Mouse (Mus musculus): Measurements from ENCODE around the gene Chrnb2. TPM values are rescaled to one million over a fixed set of nuclear protein-coding genes. Genes with fewer than 3 reads are reported as not detected.

Gene Chrnb2
- polyA plus RNA-seq, 1 experiment from 2014 or later = 12.0 TPM

DNA sequence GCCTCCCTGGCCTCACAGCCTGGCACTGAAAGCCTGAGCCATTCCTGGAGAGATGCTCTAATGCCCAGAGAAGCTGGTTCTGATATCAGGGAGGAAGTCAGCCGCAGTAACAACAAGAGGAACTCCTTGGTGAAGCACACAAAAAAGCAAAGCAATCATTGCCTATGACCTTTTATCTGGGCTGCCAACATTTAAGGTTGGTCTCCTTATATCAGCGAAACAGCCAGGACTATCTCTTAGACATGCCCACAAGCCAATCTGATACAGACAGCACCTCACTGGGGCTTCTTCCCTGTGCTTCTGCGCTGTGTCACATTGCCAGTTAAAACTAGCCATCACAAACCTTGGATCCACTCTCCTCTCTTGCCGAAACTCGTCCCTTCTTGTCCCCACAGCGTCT is 25.9 kb downstream of the Chrnb2 start:
- Histone ChIP-seq H3K4me2 (replicated peaks; ENCODE audit: low read depth, low read length) (no peak overlapping the region), H3K9me3 (ENCODE audit: control insufficient read depth, low read length) (no peaks in the 10 kb centered on the region), H3K4me1 (replicated peaks; ENCODE audit: control insufficient read depth, insufficient read depth, low read length) (no peaks in the 10 kb centered on the region), H3K4me3 (ENCODE audit: low read depth, low read length) (no peak overlapping the region), H3K36me3 (ENCODE audit: control insufficient read depth, insufficient read depth, low read length) (peaks cover 8% of the 10 kb centered on the region; the same call in 1 of the 2 replicates), H3K9ac (ENCODE audit: low read depth, low read length) (no peak overlapping the region), H3K27ac (ENCODE audit: low read depth, low read length) (no peak overlapping the region), H3K27me3 (ENCODE audit: control insufficient read depth, insufficient read depth, low read length) (no peaks in the 10 kb centered on the region)
- no peak for ATAC-seq (ENCODE audit: low FRiP score)
- no peak for DNase-seq (ENCODE audit: low spot score)
- WGBS = 95% methylated on average over 6 of the region's 6 CpGs

GRCm38 (mm10) chr3:89732091-89732490 is 32.3 kb downstream of the Chrnb2 start:
- Histone ChIP-seq H3K27ac (ENCODE audit: low read depth, low read length) (no peak overlapping the region), H3K9me3 (ENCODE audit: control insufficient read depth, low read length) (no peaks in the 10 kb centered on the region), H3K4me2 (replicated peaks; ENCODE audit: low read depth, low read length) (no peak overlapping the region), H3K27me3 (ENCODE audit: control insufficient read depth, insufficient read depth, low read length) (no peaks in the 10 kb centered on the region), H3K36me3 (ENCODE audit: control insufficient read depth, insufficient read depth, low read length) (no peaks in the 10 kb centered on the region), H3K4me3 (ENCODE audit: low read depth, low read length) (no peak overlapping the region), H3K4me1 (replicated peaks; ENCODE audit: control insufficient read depth, insufficient read depth, low read length) (no peaks in the 10 kb centered on the region), H3K9ac (ENCODE audit: low read depth, low read length) (no peak overlapping the region)
- DNase-seq (ENCODE audit: low spot score) (no peak), ATAC-seq (ENCODE audit: low FRiP score) (no peak)
- 89% methylated on average over 4 of the region's 4 CpGs for WGBS

DNA sequence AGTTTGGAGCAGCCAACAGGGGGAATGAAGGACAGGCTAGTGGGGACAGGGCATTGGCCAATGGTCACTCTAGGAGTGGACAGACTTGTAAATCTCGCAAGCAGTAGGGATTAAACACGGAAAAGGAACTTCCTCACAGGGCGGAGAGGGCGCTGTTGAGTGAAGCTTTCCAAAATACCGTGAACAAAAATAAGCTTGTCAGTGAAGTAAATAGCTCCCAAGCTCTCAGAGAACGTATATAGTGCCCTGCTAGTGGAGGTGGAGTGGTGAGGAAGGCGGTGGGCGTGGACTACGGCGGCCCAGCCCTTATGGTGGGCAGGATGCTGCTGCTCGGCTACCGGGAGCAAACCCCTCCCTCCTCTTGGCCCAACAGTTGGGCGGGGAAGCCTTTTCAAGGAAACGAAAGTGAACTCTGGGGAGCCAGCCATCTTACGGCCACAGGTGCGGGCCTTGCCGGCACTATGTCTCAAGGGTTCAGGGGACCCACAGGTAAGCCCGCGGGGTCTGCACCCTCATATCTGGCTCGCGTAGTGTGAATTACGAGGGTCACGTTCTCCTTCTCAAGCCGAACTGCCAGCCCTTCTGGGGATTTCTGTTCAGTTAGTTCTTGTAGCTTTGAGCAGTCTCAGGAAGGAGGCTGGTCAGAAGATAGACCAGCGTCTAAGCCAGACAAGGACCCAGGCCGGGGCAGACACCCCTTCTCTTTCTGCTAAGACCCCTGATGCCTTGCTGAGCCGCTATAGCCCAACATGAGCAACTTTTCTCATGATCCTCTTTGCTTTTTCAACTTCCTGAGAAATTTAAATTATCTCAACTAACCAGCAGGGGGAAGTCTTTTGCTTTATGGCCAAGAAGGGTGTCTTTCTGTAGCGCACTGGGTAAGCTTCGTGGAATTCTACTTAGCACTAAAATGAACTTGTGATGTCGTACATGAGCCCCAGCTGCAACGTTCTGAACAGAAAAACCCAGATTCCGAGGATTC is 33.8 kb downstream of the Chrnb2 start:
- Histone ChIP-seq H3K4me2 (replicated peaks; ENCODE audit: low read depth, low read length) (peak overlapping the region; percentile 63), H3K27ac (ENCODE audit: low read depth, low read length) (0 out of 2 replicates have a peak overlapping the region, but pooled peaks have one; percentile 14)
- ATAC-seq (ENCODE audit: low FRiP score) = peak; percentile 76

GRCm38 (mm10) chr3:89728848-89729247 is 35.6 kb downstream of the Chrnb2 start:
- DNase-seq (ENCODE audit: low spot score) = no peak
- Histone ChIP-seq H3K9ac (ENCODE audit: low read depth, low read length) (no peak overlapping the region), H3K4me2 (replicated peaks; ENCODE audit: low read depth, low read length) (no peak overlapping the region), H3K4me3 (ENCODE audit: low read depth, low read length) (no peak overlapping the region), H3K9me3 (ENCODE audit: control insufficient read depth, low read length) (no peaks in the 10 kb centered on the region), H3K27me3 (ENCODE audit: control insufficient read depth, insufficient read depth, low read length) (no peaks in the 10 kb centered on the region), H3K27ac (ENCODE audit: low read depth, low read length) (no peak overlapping the region), H3K36me3 (ENCODE audit: control insufficient read depth, insufficient read depth, low read length) (no peaks in the 10 kb centered on the region), H3K4me1 (replicated peaks; ENCODE audit: control insufficient read depth, insufficient read depth, low read length) (no peaks in the 10 kb centered on the region)
- WGBS = 86% methylated on average over 2 of the region's 2 CpGs
- no peak for ATAC-seq (ENCODE audit: low FRiP score)

More for the DNA sequence above, 33.8 kb downstream of the Chrnb2 start:
- H3K27me3 ChIP-seq (ENCODE audit: control insufficient read depth, insufficient read depth, low read length) = no peaks in the 10 kb centered on the region
- no peaks in the 10 kb centered on the region for H3K4me1 ChIP-seq (replicated peaks; ENCODE audit: control insufficient read depth, insufficient read depth, low read length)
- H3K9me3 ChIP-seq (ENCODE audit: control insufficient read depth, low read length) = no peaks in the 10 kb centered on the region
- peak; percentile 66 for DNase-seq (ENCODE audit: low spot score)
- 4% methylated on average over 32 of the region's 32 CpGs for WGBS
- no peaks in the 10 kb centered on the region for H3K36me3 ChIP-seq (ENCODE audit: control insufficient read depth, insufficient read depth, low read length)
- H3K4me3 ChIP-seq (ENCODE audit: low read depth, low read length) = peak overlapping the region; percentile 35
- peak overlapping the region; percentile 38 for H3K9ac ChIP-seq (ENCODE audit: low read depth, low read length)

DNA sequence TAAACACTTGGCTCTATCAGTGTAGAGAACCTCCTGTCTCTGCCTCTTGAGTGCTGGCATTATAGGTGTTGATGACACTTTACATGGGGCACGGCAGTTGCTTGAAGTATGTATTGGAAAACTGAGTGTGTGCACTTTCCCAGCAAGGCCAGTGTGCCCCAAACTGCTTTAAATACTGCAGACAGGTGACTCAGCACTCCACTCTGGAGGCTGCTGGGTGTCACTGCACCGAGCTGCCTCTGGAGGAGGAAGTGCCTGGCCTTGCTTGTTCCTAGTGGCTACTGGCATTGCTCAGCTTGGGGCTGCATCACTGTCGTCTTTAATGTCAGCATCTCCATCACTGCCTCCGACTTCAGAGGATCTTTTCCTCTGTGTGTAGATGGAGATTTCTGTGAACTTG is 37.4 kb downstream of the Chrnb2 start:
- Histone ChIP-seq H3K9ac (ENCODE audit: low read depth, low read length) (no peak overlapping the region), H3K4me2 (replicated peaks; ENCODE audit: low read depth, low read length) (no peak overlapping the region), H3K9me3 (ENCODE audit: control insufficient read depth, low read length) (no peaks in the 10 kb centered on the region), H3K27me3 (ENCODE audit: control insufficient read depth, insufficient read depth, low read length) (no peaks in the 10 kb centered on the region), H3K4me3 (ENCODE audit: low read depth, low read length) (no peak overlapping the region), H3K36me3 (ENCODE audit: control insufficient read depth, insufficient read depth, low read length) (no peaks in the 10 kb centered on the region), H3K4me1 (replicated peaks; ENCODE audit: control insufficient read depth, insufficient read depth, low read length) (no peaks in the 10 kb centered on the region), H3K27ac (ENCODE audit: low read depth, low read length) (no peak overlapping the region)
- ATAC-seq (ENCODE audit: low FRiP score) (no peak), DNase-seq (ENCODE audit: low spot score) (peak; percentile 29)
- 22% methylated on average over 4 of the region's 4 CpGs for WGBS

DNA sequence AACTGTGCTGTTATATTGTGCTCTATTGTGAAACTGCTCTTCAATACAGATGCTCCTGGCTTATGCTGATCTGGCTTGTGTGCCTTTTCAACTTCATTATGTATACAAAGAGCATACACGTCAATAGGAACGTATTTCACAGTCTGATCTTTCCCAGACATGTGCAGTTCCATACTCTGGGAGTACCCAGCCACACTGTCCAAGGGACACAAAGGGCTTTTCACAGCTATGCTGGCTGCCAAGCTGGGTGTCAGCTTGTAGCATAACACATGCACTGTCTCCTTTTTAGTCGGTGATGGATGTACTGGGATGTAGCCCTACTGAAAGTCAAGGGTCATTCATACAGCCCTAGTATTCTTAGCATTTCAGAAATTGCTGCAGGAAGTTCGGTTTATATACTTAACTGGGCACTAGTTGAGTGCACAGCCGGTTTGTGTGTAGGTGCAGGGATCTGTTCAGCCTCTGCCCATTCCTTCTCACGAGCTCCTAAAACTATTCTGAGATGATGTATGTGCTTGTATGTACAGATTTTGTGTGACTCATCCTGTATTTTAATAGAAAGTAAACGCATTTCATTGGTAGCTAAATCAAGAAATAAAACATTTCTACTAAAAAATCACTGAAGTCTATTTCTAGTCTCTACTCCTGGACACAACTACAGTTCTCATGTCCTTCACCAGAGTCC is 40.9 kb downstream of the Chrnb2 start:
- H3K27me3 ChIP-seq (ENCODE audit: control insufficient read depth, insufficient read depth, low read length) = no peaks in the 10 kb centered on the region
- H3K4me2 ChIP-seq (replicated peaks; ENCODE audit: low read depth, low read length) = no peak overlapping the region
- ATAC-seq (ENCODE audit: low FRiP score) (peak; percentile 65; the same call in 1 of the 2 replicates), DNase-seq (ENCODE audit: low spot score) (no peak)
- no peaks in the 10 kb centered on the region for H3K4me1 ChIP-seq (replicated peaks; ENCODE audit: control insufficient read depth, insufficient read depth, low read length)
- WGBS = 70% methylated on average over 7 of the region's 7 CpGs
- H3K27ac ChIP-seq (ENCODE audit: low read depth, low read length) = 0 out of 2 replicates have a peak overlapping the region, but pooled peaks have one; percentile 11
- no peaks in the 10 kb centered on the region for H3K9me3 ChIP-seq (ENCODE audit: control insufficient read depth, low read length)
- no peak overlapping the region for H3K4me3 ChIP-seq (ENCODE audit: low read depth, low read length)
- H3K9ac ChIP-seq (ENCODE audit: low read depth, low read length) = no peak overlapping the region
- H3K36me3 ChIP-seq (ENCODE audit: control insufficient read depth, insufficient read depth, low read length) = no peaks in the 10 kb centered on the region

DNA sequence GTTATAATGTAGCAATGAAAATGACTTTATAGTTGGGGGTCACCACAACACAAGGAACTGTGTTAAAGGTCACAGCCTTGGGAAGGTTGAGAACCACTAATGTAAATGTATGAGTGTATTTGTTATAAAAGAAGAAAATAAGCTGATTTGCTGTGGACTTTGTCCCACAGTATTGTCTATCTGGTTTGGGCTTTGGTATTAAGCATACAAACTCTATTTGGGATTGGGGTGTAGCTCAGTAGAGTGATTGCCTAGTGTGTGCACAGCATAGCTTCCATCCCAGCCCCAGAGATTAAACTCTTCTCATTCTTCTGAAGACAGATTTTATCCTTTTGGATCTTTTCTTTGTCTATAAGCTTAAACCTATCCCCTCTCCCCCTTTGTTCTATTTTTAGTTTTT is 42.4 kb downstream of the Chrnb2 start:
- Histone ChIP-seq H3K36me3 (ENCODE audit: control insufficient read depth, insufficient read depth, low read length) (no peaks in the 10 kb centered on the region), H3K4me3 (ENCODE audit: low read depth, low read length) (no peak overlapping the region), H3K9me3 (ENCODE audit: control insufficient read depth, low read length) (no peaks in the 10 kb centered on the region), H3K27ac (ENCODE audit: low read depth, low read length) (no peak overlapping the region), H3K4me1 (replicated peaks; ENCODE audit: control insufficient read depth, insufficient read depth, low read length) (no peaks in the 10 kb centered on the region), H3K9ac (ENCODE audit: low read depth, low read length) (no peak overlapping the region), H3K27me3 (ENCODE audit: control insufficient read depth, insufficient read depth, low read length) (no peaks in the 10 kb centered on the region), H3K4me2 (replicated peaks; ENCODE audit: low read depth, low read length) (no peak overlapping the region)
- no peak for ATAC-seq (ENCODE audit: low FRiP score)
- DNase-seq (ENCODE audit: low spot score) = no peak

GRCm38 (mm10) chr3:89715967-89716256 is 48.5 kb downstream of the Chrnb2 start:
- Histone ChIP-seq H3K9ac (ENCODE audit: low read depth, low read length) (peak overlapping the region; percentile 90), H3K4me3 (ENCODE audit: low read depth, low read length) (peak overlapping the region; percentile 98), H3K4me1 (replicated peaks; ENCODE audit: control insufficient read depth, insufficient read depth, low read length) (0 out of 2 replicates have a peak, but pooled peaks cover 2% of the 10 kb centered on the region), H3K36me3 (ENCODE audit: control insufficient read depth, insufficient read depth, low read length) (no peaks in the 10 kb centered on the region), H3K27me3 (ENCODE audit: control insufficient read depth, insufficient read depth, low read length) (no peaks in the 10 kb centered on the region), H3K9me3 (ENCODE audit: control insufficient read depth, low read length) (no peaks in the 10 kb centered on the region), H3K27ac (ENCODE audit: low read depth, low read length) (no peak overlapping the region), H3K4me2 (replicated peaks; ENCODE audit: low read depth, low read length) (peak overlapping the region; percentile 86)
- no peak for ATAC-seq (ENCODE audit: low FRiP score)
- WGBS = 70% methylated on average over 6 of the region's 6 CpGs
- no peak for DNase-seq (ENCODE audit: low spot score)
